Mouse (Mus musculus) stomach, embryonic 15.5 days (tissue): ENCODE data around the gene Mfap2. TPM values are rescaled to one million over a fixed set of nuclear protein-coding genes. Genes with fewer than 3 reads are reported as not detected.

Experiments used
- ATAC-seq: fragments of 200-750 bp; cut with Nextera tagmentation; 2 replicates; pipeline ENCODE4 v1.8.0; 2017; ENCODE audit warnings: low read depth, moderate number of reproducible peaks, moderate TSS enrichment; ENCODE audit not compliant: insufficient read depth, low FRiP score
- H3K27ac ChIP-seq: fragments of 300-500 bp; sonication (generic); 2 replicates; pipeline ENCODE4 v1.5.1; 2015; ENCODE audit warnings: mild to moderate bottlenecking, inconsistent platforms
- H3K27me3 ChIP-seq: fragments of 300-500 bp; sonication (generic); replicated peaks from 2 replicates; pipeline ENCODE4 v1.6.1; 2015; ENCODE audit warnings: inconsistent platforms
- H3K36me3 ChIP-seq: fragments of 300-500 bp; sonication (generic); 2 replicates; pipeline ENCODE4 v1.6.1; 2015; ENCODE audit warnings: inconsistent platforms
- H3K4me1 ChIP-seq: fragments of 300-500 bp; sonication (generic); 2 replicates; pipeline ENCODE4 v1.6.1; 2015; ENCODE audit warnings: inconsistent platforms
- H3K4me2 ChIP-seq: fragments of 300-500 bp; sonication (generic); 2 replicates; pipeline ENCODE4 v1.6.1; 2015; ENCODE audit warnings: mild to moderate bottlenecking, inconsistent platforms
- H3K4me3 ChIP-seq: fragments of 300-500 bp; sonication (generic); replicated peaks from 2 replicates; pipeline ENCODE4 v1.5.1; 2015; ENCODE audit warnings: inconsistent platforms
- H3K9ac ChIP-seq: fragments of 300-500 bp; sonication (generic); 2 replicates; pipeline ENCODE4 v1.6.1; 2015; ENCODE audit warnings: inconsistent platforms
- H3K9me3 ChIP-seq: fragments of 300-500 bp; sonication (generic); 2 replicates; pipeline ENCODE4 v1.6.1; 2016; ENCODE audit warnings: inconsistent platforms
- WGBS: fragments of 180-500 bp; shearing (Covaris S2); methylation state at CpG from one replicate; pipeline ENCODE4 v1.1.7; 2015; 5-methylcytosine and 5-hydroxymethylcytosine counted together
- polyA plus RNA-seq: library from polyadenylated mRNA; unstranded; fragments of >200 nt; fragmentation: Nextera tagmentation; extraction: Ambion mirVana; gene quantifications from 2 replicates; pipeline ENCODE4 v1.2.1, GENCODE M21; 2015

The Mfap2 gene
- polyA plus RNA-seq, 1 experiment from 2014 or later: 436 TPM

DNA sequence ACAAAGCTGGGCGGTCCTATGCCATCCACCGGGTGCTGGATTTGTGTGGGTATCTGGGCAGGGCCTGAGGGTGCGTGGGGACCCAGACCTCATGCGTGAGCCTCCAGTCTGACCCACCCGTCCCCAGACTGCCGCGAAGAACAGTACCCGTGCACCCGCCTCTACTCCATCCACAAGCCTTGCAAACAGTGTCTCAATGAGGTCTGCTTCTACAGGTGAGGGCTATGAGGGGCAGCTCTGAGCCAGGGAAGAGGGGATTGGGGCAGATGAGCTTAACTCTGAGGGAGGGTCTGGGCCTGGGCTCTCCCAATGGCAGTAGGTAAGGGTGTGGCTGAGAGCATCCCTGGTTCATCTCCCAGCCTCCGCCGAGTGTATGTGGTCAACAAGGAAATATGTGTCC, 4.6 kb downstream of the Mfap2 start:
- Histone ChIP-seq H3K27ac (no peak overlapping the region), H3K9ac (no peak overlapping the region), H3K4me3 (no peak overlapping the region), H3K4me1 (peaks cover 23% of the 10 kb centered on the region; the same call in 1 of the 2 replicates), H3K4me2 (no peak overlapping the region), H3K27me3 (no peaks in the 10 kb centered on the region), H3K9me3 (no peaks in the 10 kb centered on the region), H3K36me3 (peaks cover 23% of the 10 kb centered on the region)
- no peak for ATAC-seq
- WGBS: 91% methylated on average over 11 of the region's 11 CpGs

DNA sequence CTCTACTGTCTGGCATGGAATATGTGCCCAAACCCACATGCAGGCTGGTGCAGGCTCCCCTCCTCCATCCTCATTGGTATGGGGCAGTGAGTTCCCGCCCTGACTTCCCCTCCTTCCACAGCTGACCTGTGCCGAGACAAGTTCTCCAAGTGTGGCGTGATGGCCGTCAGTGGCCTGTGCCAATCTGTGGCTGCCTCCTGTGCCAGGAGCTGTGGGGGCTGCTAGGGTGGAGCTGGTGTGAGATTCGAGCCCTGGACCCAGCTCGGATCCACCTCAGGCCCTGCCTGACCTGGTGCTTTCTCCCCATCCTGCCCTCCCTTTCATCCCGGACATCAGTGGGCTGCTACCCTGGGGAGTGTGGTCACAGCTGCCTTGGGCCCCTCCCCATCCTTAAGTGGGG, 5.1 kb downstream of the Mfap2 start:
- no peak overlapping the region for H3K4me2 ChIP-seq
- peaks cover 23% of the 10 kb centered on the region for H3K36me3 ChIP-seq
- no peak for ATAC-seq
- WGBS: 77% methylated on average over 7 of the region's 7 CpGs
- no peaks in the 10 kb centered on the region for H3K27me3 ChIP-seq
- H3K27ac ChIP-seq: no peak overlapping the region
- no peaks in the 10 kb centered on the region for H3K9me3 ChIP-seq
- no peak overlapping the region for H3K9ac ChIP-seq
- H3K4me3 ChIP-seq: no peak overlapping the region
- H3K4me1 ChIP-seq: peaks cover 28% of the 10 kb centered on the region

DNA sequence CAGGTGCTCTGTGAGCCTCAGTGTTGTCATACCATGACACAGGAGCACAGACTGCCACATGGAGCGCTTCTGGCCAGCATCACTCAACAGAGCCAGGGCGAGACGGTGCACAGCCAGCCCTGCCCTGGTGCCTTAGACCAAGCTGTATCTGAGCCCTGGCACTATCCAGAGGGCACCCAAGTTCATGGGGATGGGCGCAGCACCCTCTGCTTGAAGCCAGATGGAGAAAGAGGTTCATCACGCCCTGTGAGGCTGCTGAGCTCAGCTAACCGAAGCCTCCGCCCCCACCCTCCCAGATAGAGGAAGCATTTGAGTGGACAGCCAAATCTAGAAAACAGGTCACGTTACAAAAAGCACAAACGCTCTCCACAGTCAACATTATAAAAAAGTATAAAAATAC, 6.1 kb downstream of the Mfap2 start:
- H3K9ac ChIP-seq: no peak overlapping the region
- WGBS: 73% methylated on average over 9 of the region's 9 CpGs
- H3K4me1 ChIP-seq: peaks cover 38% of the 10 kb centered on the region

DNA sequence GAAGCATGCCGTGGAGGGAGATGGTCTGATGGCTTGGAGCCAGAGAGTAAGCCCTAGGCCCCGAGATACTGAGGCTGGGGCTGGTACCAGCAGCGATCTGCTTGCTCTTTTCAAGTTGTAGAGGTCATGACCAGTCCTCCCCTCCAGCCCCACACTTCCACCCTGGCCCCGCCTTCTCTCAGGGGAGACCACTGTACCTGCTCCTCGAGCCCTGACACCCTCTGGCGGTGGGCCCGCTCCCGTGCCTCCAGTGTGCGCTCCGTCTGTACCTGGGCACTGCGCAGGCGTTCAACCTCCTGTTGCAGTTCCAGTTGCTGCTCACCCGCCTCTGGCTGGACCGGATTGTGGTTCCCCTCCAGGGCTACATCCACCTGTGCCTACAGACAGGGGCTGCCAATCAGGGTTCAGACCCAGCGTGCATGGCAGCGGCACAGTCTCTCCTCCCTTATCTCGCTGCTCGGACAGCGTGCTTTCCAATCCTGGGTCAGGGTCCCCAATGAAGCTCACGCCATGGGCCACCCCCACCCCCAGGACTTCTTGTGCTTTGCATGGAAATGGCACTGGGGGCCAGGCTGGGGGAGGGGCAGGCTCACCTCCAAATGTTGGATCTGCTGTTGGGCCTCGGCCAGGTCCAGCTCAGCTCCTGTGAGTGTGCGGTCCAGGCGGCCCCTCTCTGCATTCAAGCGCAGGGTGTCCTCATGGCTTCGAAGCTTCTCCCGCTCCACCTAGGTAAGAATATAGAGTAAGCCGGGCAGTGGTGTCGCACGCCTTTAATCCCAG, 7.6 kb downstream of the Mfap2 start:
- no peaks in the 10 kb centered on the region for H3K9me3 ChIP-seq
- H3K27me3 ChIP-seq: no peaks in the 10 kb centered on the region
- no peak overlapping the region for H3K27ac ChIP-seq
- WGBS: 77% methylated on average over 29 of the region's 29 CpGs
- H3K9ac ChIP-seq: no peak overlapping the region
- H3K4me2 ChIP-seq: no peak overlapping the region
- H3K4me3 ChIP-seq: no peak overlapping the region
- ATAC-seq: no peak
- peaks cover 34% of the 10 kb centered on the region for H3K4me1 ChIP-seq
- peaks cover 23% of the 10 kb centered on the region for H3K36me3 ChIP-seq

More for the DNA sequence above, 6.1 kb downstream of the Mfap2 start:
- Histone ChIP-seq H3K36me3 (peaks cover 23% of the 10 kb centered on the region), H3K27ac (no peak overlapping the region), H3K9me3 (no peaks in the 10 kb centered on the region), H3K4me3 (no peak overlapping the region), H3K27me3 (no peaks in the 10 kb centered on the region), H3K4me2 (no peak overlapping the region)
- no peak for ATAC-seq

DNA sequence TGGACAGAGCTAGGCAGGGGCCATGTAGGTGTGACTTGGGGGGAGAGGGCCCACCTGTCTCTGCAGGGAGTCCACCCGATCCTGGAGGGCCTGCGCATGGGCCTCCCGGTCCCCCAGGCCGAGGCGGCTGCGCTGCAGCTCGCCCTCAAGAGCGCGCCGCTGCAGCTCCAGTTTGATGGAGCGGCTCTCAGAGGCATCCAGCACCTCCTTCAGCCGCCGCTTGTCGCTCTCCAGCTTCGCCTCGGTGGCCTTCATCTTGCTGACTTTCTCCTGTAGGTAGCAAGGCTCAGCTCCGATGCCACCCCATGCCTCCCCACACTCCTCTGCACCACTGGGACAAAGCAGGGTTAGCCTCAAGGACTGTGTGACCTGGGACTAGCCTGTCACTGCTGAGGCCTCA, 10.0 kb downstream of the Mfap2 start:
- H3K4me3 ChIP-seq: no peak overlapping the region
- H3K27me3 ChIP-seq: no peaks in the 10 kb centered on the region
- H3K36me3 ChIP-seq: peaks cover 9% of the 10 kb centered on the region; the same call in 1 of the 2 replicates
- no peaks in the 10 kb centered on the region for H3K9me3 ChIP-seq
- peak overlapping the region; percentile 91 for H3K27ac ChIP-seq
- no peak overlapping the region for H3K9ac ChIP-seq
- ATAC-seq: no peak
- H3K4me1 ChIP-seq: peaks cover 40% of the 10 kb centered on the region
- H3K4me2 ChIP-seq: peak overlapping the region; percentile 32; the same call in 1 of the 2 replicates
- WGBS: 65% methylated on average over 17 of the region's 17 CpGs

DNA sequence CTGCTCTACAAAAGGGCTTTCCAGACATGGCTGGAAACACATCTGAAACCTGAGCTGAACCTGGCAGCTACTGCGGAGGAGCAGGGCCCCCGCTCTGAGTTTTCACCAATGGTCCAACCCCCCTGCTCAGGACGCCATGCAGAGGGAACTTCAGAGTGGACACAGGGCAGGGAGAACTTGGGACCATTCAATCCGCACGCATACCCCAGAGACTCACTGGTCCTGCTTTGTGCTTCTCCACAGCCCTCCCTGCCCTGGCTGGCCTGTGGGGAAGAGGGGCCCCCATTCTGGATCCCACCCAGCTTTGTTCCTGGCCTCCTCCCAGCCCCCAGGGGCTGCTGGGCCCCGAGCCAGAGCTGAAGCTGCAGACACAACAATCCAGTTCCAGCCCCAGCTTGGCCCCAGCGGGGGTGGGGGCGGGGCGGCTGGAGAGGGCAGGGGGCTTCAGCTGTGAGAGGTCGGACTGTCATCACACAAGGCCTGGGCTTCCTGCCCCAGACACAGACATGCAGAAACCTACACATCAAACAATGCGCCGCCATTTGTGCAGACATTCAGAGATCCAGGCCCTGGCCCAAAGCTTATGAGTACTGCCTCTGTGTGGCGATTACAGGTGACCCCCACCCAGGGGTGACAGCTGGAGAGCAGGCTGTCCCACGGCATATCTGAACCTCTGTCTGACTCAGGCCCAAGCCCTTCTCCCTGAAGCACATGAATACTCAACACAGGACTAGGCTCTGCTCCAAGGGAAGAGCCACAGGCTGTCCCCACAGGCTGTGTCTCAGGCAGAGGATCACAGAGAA, 10.8 kb downstream of the Mfap2 start:
- Histone ChIP-seq H3K4me2 (peak overlapping the region; percentile 32; the same call in 1 of the 2 replicates), H3K4me1 (peaks cover 40% of the 10 kb centered on the region), H3K27me3 (no peaks in the 10 kb centered on the region), H3K9me3 (no peaks in the 10 kb centered on the region), H3K27ac (peak overlapping the region; percentile 91), H3K36me3 (peaks cover 6% of the 10 kb centered on the region; the same call in 1 of the 2 replicates), H3K4me3 (0 out of 2 replicates have a peak overlapping the region, but pooled peaks have one; percentile 7), H3K9ac (no peak overlapping the region)
- ATAC-seq: peak; percentile 67
- WGBS: 29% methylated on average over 14 of the region's 14 CpGs

DNA sequence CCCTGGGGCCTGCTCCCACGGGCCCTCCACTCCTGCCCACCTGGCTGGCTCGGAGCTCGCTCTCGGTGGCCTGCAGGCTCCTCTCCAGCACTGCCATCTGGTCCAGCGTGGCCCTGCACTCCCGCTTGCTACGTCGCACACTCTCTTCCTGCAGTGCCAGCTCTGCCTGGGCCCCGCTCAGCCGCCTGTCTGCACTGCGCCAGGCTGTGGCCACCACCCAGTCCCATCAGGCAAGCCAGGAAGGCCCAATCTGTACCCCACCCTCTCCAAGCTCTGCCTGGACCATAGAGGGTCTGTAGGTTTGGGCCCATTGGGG, 11.4 kb downstream of the Mfap2 start:
- 0 out of 2 replicates have a peak overlapping the region, but pooled peaks have one; percentile 3 for H3K9ac ChIP-seq
- no peak for ATAC-seq
- WGBS: 56% methylated on average over 11 of the region's 11 CpGs

DNA sequence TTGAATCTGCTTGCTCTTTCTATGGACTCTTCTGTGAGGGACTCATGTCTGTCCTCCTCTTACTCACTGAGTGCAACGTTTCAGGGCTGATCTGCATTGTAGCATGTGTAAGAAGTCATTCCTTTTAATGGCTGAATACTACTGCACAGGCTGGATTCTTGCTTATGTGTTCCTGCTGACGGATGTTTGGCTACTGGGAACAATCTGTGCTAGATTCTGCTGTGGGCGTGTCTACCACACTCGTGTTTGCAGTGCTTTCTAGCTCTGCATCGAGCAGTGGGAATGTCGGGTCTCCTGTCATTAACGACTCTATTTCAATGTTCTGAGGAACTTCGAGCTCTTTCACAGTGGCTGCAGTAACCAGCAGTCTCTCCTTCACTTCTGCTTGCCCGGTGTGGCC, 13.8 kb downstream of the Mfap2 start:
- Histone ChIP-seq H3K27me3 (no peaks in the 10 kb centered on the region), H3K27ac (peak overlapping the region; percentile 46; the same call in 1 of the 2 replicates), H3K36me3 (peaks cover 10% of the 10 kb centered on the region; the same call in 1 of the 2 replicates), H3K4me1 (peaks cover 34% of the 10 kb centered on the region), H3K9ac (no peak overlapping the region), H3K4me3 (no peak overlapping the region), H3K4me2 (no peak overlapping the region), H3K9me3 (no peaks in the 10 kb centered on the region)
- ATAC-seq: no peak
- 43% methylated on average over 9 of the region's 9 CpGs for WGBS

More for the DNA sequence above, 11.4 kb downstream of the Mfap2 start:
- H3K27me3 ChIP-seq: no peaks in the 10 kb centered on the region
- H3K9me3 ChIP-seq: no peaks in the 10 kb centered on the region
- 0 out of 2 replicates have a peak, but pooled peaks cover 3% of the 10 kb centered on the region for H3K36me3 ChIP-seq
- peak overlapping the region; percentile 91 for H3K27ac ChIP-seq
- no peak overlapping the region for H3K4me3 ChIP-seq
- H3K4me2 ChIP-seq: peak overlapping the region; percentile 32; the same call in 1 of the 2 replicates
- H3K4me1 ChIP-seq: peaks cover 37% of the 10 kb centered on the region

DNA sequence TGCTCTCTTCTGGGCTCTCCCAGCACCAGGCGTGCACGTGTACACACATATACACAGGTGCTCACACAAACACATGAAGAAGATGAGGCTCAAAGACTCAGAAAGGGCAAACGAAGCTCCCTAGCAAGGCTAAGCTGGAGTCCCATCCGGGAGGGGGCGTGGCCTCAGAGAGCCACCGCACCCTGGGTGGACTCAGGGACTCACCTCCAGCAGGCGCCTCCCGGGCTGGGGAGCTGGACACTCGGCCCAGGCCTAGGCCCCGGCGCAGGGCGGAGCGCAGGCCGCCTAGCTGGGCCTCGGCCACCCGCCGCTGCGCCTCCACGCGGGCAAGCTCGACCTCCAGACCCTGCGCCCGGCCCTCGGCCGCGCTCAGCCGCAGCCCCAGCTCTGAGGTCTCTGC, 14.8 kb downstream of the Mfap2 start:
- WGBS: 73% methylated on average over 27 of the region's 27 CpGs
- H3K4me3 ChIP-seq: no peak overlapping the region
- H3K9ac ChIP-seq: no peak overlapping the region
- no peak for ATAC-seq
- H3K27ac ChIP-seq: no peak overlapping the region
- H3K36me3 ChIP-seq: peaks cover 10% of the 10 kb centered on the region; the same call in 1 of the 2 replicates
- H3K4me1 ChIP-seq: peaks cover 29% of the 10 kb centered on the region
- H3K27me3 ChIP-seq: no peaks in the 10 kb centered on the region
- no peaks in the 10 kb centered on the region for H3K9me3 ChIP-seq
- no peak overlapping the region for H3K4me2 ChIP-seq

DNA sequence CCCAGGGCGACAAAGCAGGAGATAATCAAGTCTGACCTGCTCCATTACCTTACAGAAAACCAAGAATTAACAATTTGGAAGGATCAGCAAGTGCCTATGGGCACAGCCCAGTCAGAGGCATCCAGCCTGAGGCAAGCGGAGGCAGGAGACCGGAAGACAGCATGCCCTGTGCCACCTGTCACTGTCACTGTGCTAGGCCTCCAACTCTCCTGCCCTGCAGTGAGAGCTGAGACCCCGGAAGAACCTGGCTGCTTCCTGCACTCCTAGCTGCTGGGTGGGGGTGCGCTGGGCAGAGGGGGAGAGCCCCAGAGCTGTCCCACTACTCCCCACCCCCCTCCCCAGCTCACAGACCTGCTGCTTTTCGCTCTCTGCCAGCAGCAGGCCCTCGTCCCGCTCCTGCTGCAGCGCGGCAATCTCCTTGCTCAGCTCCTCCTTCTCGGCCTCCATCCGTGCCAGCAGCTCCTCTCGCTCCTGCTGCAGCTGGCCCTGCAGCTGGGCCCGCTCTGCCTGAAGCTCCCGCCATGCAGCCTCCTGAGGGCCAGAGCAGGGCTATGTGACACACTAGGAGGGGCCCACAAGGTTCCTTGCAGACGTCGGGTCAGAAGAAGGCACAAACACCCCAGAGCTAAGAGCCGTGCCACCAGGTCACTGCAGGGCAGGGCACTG, 20.5 kb downstream of the Mfap2 start:
- no peaks in the 10 kb centered on the region for H3K9me3 ChIP-seq
- H3K9ac ChIP-seq: no peak overlapping the region
- H3K27ac ChIP-seq: no peak overlapping the region
- WGBS: 87% methylated on average over 18 of the region's 18 CpGs
- ATAC-seq: no peak
- no peaks in the 10 kb centered on the region for H3K4me1 ChIP-seq
- H3K4me3 ChIP-seq: no peak overlapping the region
- H3K36me3 ChIP-seq: peaks cover 7% of the 10 kb centered on the region; the same call in 1 of the 2 replicates
- no peaks in the 10 kb centered on the region for H3K27me3 ChIP-seq
- H3K4me2 ChIP-seq: no peak overlapping the region

DNA sequence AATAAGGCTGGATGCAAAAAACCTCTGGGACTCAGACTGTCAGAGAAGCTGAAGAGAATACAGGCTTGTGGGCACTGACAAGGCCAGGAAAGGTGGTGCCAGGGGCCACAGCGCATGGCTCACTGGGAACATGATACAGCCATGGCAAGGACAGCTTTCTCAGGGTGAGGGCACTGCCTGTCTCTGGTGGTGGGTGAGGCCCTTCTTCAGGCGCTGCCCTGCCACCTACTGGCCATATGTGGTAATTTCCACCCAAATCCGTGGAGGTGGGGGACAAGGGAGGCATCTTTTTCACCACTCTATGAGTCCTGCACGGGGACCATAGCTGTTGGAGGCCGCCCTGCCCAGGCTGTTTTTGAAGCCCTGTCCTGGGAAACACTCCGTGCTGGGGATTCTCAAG, 21.5 kb downstream of the Mfap2 start:
- Histone ChIP-seq H3K9ac (no peak overlapping the region), H3K4me1 (no peaks in the 10 kb centered on the region), H3K4me3 (no peak overlapping the region), H3K27me3 (no peaks in the 10 kb centered on the region), H3K9me3 (no peaks in the 10 kb centered on the region), H3K36me3 (peaks cover 7% of the 10 kb centered on the region; the same call in 1 of the 2 replicates), H3K4me2 (no peak overlapping the region), H3K27ac (no peak overlapping the region)
- WGBS: 11% methylated on average over 6 of the region's 6 CpGs
- no peak for ATAC-seq
